Mouse (Mus musculus): Measurements from ENCODE around the gene Endod1.
"Not testable (repeated sequence)": the region's sequence is repeated elsewhere in the genome, so short reads cannot be mapped to it uniquely, and the experiment has no call there.

The Endod1 gene

GRCm38 (mm10) chr9:14380386-14381285 lies 671 bp downstream of the Endod1 start:
- DNase-seq (ENCODE audit: low spot score in 2 of 2) = peak; percentile 90

- DNase-seq (ENCODE audit: low spot score in 2 of 2) = no peak
Observed at GRCm38 (mm10) chr9:14379769-14380385, 1.4 kb downstream of the Endod1 start.

GRCm38 (mm10) chr9:14378151-14378550 lies 3.2 kb downstream of the Endod1 start:
- DNase-seq (ENCODE audit: low spot score in 2 of 2) = no peak

GRCm38 (mm10) chr9:14376149-14376548 lies 5.2 kb downstream of the Endod1 start:
- no peak for DNase-seq (ENCODE audit: low spot score in 2 of 2)

- no peak for DNase-seq (ENCODE audit: low spot score in 2 of 2)
Observed at GRCm38 (mm10) chr9:14372440-14372839, 8.9 kb downstream of the Endod1 start.

- DNase-seq (ENCODE audit: low spot score in 2 of 2) = peak in 1 of 2 experiments; percentile 67
Observed at GRCm38 (mm10) chr9:14369271-14369670, 12.0 kb downstream of the Endod1 start.

- DNase-seq (ENCODE audit: low spot score in 2 of 2) = no peak
Observed at GRCm38 (mm10) chr9:14367850-14368249, 13.5 kb downstream of the Endod1 start.

GRCm38 (mm10) chr9:14365481-14366125 lies 15.7 kb downstream of the Endod1 start:
- no peak for DNase-seq (ENCODE audit: low spot score in 2 of 2)

GRCm38 (mm10) chr9:14364719-14365118 lies 16.6 kb downstream of the Endod1 start:
- DNase-seq (ENCODE audit: low spot score in 2 of 2) = no peak

- peak in 1 of 2 experiments; percentile 74 for DNase-seq (ENCODE audit: low spot score in 2 of 2)
Observed at GRCm38 (mm10) chr9:14363540-14363939, 17.8 kb downstream of the Endod1 start.

GRCm38 (mm10) chr9:14362068-14362768 lies 19.1 kb downstream of the Endod1 start:
- DNase-seq (ENCODE audit: low spot score in 2 of 2) = no peak

GRCm38 (mm10) chr9:14357033-14357432 lies 24.3 kb downstream of the Endod1 start:
- peak in 1 of 2 experiments; percentile 49 for DNase-seq (ENCODE audit: low spot score in 2 of 2)

- no peak for DNase-seq (ENCODE audit: low spot score in 2 of 2)
Observed at GRCm38 (mm10) chr9:14354852-14355251, 26.5 kb downstream of the Endod1 start.

GRCm38 (mm10) chr9:14352337-14352736 lies 29.0 kb downstream of the Endod1 start:
- DNase-seq (ENCODE audit: low spot score in 2 of 2) = no peak

- DNase-seq (ENCODE audit: low spot score in 2 of 2) = no peak
Observed at GRCm38 (mm10) chr9:14350787-14351186, 30.5 kb downstream of the Endod1 start.

GRCm38 (mm10) chr9:14349380-14349779 lies 31.9 kb downstream of the Endod1 start:
- DNase-seq (ENCODE audit: low spot score in 2 of 2) = no peak

GRCm38 (mm10) chr9:14348416-14348815 lies 32.9 kb downstream of the Endod1 start:
- DNase-seq (ENCODE audit: low spot score in 2 of 2) = peak in 1 of 2 experiments; percentile 68

- not testable (repeated sequence) for DNase-seq (ENCODE audit: low spot score in 2 of 2)
Observed at GRCm38 (mm10) chr9:14345866-14346265, 35.4 kb downstream of the Endod1 start.

GRCm38 (mm10) chr9:14342041-14342668 lies 39.2 kb downstream of the Endod1 start:
- peak; percentile 61 to 79 for DNase-seq (ENCODE audit: low spot score in 2 of 2)

GRCm38 (mm10) chr9:14338701-14339100 lies 42.6 kb downstream of the Endod1 start:
- DNase-seq (ENCODE audit: low spot score in 2 of 2) = no peak

GRCm38 (mm10) chr9:14336901-14337300 lies 44.4 kb downstream of the Endod1 start:
- no peak for DNase-seq (ENCODE audit: low spot score in 2 of 2)
